Mouse (Mus musculus) cerebellum, postnatal 36 days (tissue): Measurements from ENCODE around the gene Olfr943.

Experiments
- DNase-seq, 2 experiments: peaks; one replicate each; pipeline ENCODE4 v3.0.0; 2021 to 2022; ENCODE audit warnings: mixed read lengths in 2 of 2

Gene Olfr943

GRCm38 (mm10) chr9:39166004-39166403 is at the start of gene Olfr943:
TSS of gene Olfr943 (plus strand) at chr9:39166304.
- DNase-seq, result no peak

GRCm38 (mm10) chr9:39127326-39127725 is 38.8 kb upstream of the Olfr943 start:
- DNase-seq, result no peak

- DNase-seq, result no peak
These were observed 38.3 kb upstream of the Olfr943 start, which contains the start of gene Olfr27 for GRCm38 (mm10) chr9:39127831-39128230. TSS of gene Olfr27 (plus strand) at chr9:39128131.

GRCm38 (mm10) chr9:39152401-39152800 is 13.7 kb upstream of the Olfr943 start:
- no peak for DNase-seq

GRCm38 (mm10) chr9:39201620-39202019 is 35.5 kb downstream of the Olfr943 start, which contains the start of gene Olfr944:
TSS of gene Olfr944 (plus strand) at chr9:39201920.
- DNase-seq, result no peak
